Mouse (Mus musculus): Measurements from ENCODE around the gene Olfr506.
"Not testable (repeated sequence)": the region's sequence is repeated elsewhere in the genome, so short reads cannot be mapped to it uniquely, and the experiment has no call there.

Olfr506 gene

GRCm38 (mm10) chr7:108610487-108610886, at the start of gene Olfr506:
TSS of gene Olfr506 (plus strand) at chr7:108610787.
- no peak for DNase-seq

- no peak for DNase-seq
Observed at GRCm38 (mm10) chr7:108565693-108566092, 44.9 kb upstream of the Olfr506 start, which contains the start of gene Olfr504. TSS of gene Olfr504 (minus strand) at chr7:108565793.

DNA sequence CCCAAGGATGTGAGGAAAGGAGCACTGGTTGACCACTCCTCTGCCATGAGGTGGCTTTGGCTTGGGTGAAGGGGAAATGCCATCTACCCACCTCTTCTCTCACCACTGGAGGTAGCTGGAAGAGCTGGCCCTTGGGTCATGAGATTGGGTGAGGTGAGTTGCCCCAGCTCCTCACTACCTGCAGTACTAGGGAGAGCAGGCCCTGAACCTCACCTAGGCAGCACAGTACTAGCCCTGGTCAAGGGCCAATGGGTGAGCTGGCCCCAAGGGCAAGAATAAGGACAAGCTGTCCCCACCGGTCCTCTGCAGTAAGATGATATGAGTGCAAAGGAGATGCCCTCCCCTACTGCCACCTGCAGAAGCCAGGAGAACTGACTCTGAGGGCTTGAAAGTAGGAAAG, 20.8 kb upstream of the Olfr506 start:
- no peak for DNase-seq

- DNase-seq: not testable (repeated sequence)
Observed at GRCm38 (mm10) chr7:108601916-108602315, 8.7 kb upstream of the Olfr506 start.

DNA sequence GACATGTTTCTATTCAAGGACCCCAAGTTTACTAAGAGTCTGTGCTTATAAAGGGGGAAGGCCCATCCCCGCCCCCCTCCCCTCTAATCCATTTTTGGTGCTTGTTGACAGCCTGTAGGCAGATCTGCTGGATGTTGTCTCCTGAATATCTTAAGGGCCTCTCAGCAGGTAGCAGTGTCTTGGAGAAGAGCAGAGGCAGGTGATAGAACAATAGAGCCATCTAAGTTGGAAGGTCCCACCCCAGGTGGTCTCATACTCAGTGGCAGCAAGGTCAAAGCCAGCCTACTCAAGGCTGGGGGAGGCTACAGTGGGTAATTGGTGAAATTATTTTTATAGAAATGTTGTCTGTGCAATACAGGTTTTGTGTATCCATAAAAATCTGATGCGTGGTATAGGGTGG, 3.5 kb downstream of the Olfr506 start:
- DNase-seq: no peak

DNA sequence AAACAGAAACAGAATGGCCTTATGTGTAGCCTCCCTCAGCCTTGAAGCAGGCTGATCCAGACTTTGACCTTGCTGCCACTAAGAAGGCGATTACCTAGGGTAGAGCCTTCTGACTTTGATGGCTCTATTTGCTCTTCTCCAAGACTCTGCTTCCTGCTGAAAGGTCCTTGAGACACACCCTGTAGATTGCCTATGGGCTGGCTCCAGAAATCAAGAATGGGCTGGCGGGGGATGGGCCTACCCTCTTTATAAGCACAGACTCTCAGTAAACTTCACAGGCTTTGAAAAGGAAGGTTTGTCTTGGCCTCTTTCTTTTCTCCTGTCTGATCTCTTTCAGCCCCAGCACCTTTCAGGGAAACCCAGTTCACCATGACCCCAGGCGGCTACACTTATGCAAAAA, 6.2 kb downstream of the Olfr506 start:
- DNase-seq: not testable (repeated sequence)

DNA sequence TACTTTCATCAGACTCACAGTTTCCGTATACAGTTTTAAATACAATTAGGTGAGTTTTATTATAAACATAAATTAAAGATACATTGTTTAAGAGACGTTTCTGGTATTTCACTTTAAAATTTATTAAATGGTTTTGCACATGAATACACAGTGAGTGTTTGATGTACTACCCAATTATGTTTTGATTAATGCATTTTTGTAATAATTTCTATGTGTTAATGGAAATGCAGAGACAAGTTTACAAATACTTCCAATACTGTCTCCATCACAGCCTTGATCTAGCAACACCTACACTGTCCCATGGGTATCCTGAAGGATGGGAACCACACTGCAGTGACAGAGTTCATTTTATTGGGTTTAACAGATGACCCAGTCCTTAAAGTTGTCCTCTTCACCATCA, 10.9 kb downstream of the Olfr506 start, which contains the start of gene Olfr507:
Gene Olfr507 (plus strand): TSS at position 301 of the 400 bp plus-strand sequence.
- DNase-seq: no peak

DNA sequence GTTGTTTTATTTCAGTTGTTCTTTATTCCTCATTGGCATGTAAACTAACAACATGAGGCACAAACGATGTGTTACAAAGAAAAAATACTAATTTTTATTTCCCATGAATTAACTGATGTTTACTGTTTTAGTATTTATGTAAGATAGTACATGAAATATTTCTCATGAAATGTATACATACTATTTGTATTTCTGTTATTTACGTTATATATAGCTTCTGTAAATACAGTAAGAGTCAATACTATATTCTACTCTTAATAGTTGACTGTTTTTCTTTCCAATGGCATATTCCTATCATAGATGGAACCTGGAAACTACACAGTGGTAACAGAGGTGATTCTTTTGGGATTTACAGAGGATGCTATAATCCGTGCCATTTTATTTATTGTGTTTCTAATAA, 19.1 kb downstream of the Olfr506 start, which contains the start of gene Olfr508:
Gene Olfr508 (plus strand): TSS at position 301 of the 400 bp plus-strand sequence.
- DNase-seq: no peak

GRCm38 (mm10) chr7:108651806-108652205, 41.2 kb downstream of the Olfr506 start, which contains the start of gene Olfr509:
TSS of gene Olfr509 (minus strand) at chr7:108651906.
- DNase-seq: no peak

GRCm38 (mm10) chr7:108662419-108662818, 51.8 kb downstream of the Olfr506 start:
- DNase-seq: no peak
